Mouse (Mus musculus): Measurements from ENCODE around the gene Cblc. TPM values are rescaled to one million over a fixed set of nuclear protein-coding genes. Genes with fewer than 3 reads are reported as not detected.

Cblc gene
- not detected for total RNA-seq (2021)

DNA sequence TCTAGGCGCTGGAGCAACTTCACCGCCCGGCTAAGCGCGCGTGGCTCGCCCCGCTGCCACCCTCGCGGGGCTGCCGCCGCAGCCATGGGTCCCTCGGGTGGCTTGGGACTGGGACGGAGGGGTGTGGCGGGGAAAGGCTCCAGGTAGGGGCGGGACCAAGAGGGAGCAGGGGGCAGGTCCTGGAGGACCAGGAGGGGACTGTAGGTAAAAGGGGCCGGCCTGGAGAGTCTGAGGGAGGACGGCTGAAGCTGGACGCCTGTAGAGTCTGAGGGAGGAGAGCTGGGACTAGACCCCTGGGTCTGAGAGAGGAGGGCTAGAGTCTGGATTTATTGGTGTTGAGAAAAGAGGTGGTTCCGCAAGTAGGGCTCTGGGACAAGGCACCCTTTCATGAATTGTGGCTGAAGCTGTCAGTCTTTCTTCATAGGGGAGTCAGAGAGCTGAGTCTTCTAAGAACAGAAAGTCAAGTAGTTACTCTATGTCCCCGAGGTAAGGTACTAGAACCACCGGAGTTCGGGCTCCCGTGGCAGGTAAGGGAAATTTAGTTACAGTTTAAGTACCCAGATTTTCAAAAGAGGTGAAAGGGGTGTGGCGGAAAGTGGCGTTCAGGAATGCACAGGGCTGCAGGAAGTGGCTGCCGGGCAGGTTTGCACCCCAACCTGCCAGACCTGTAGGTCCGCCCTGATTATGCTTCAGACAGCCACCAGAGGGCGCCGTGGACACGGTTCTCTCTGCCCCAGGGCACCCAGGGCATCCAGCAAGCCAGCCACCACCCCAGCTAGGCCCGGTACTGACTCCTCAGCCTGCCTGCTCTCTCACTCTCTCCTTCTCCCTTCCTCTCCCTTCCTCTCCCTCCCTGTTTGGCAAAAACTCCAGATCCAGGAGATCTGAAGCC is at the start of gene Cblc:
Gene Cblc, minus strand, starts transcription at position 113 of the 892 bp plus-strand sequence.
- peak; percentile 86 for DNase-seq

GRCm38 (mm10) chr7:19844521-19845171 is 48.0 kb upstream of the Cblc start:
- no peak for DNase-seq

GRCm38 (mm10) chr7:19843561-19843960 is 47.0 kb upstream of the Cblc start:
- peak; percentile 85 for DNase-seq

GRCm38 (mm10) chr7:19842885-19843504 is 46.4 kb upstream of the Cblc start:
- no peak for DNase-seq

- DNase-seq, result no peak
Observed at GRCm38 (mm10) chr7:19841686-19842413, 45.2 kb upstream of the Cblc start.

- no peak for DNase-seq
Observed at GRCm38 (mm10) chr7:19840936-19841335, 44.3 kb upstream of the Cblc start.

DNA sequence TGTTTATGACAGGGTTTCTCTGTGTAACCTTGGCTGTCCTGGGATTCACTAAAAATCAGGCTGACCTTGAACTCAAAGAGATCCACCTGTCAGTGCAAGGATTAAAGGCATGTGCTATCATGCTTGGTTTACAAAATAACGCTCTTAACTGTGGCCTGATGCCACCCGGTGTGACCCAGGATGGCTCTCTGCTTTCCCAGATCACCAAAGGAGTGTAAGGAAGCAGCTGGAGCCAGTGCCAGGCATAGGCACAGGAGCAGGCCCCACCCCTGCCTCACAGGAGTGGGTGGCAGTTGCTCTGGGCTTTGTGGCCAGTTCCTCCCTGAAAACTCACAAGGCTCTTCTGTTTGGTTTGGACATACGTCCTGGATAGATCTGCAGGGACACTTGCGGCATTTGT is 43.8 kb upstream of the Cblc start:
- no peak for DNase-seq

GRCm38 (mm10) chr7:19836843-19837242 is 40.2 kb upstream of the Cblc start:
- no peak for DNase-seq

GRCm38 (mm10) chr7:19834055-19834454 is 37.4 kb upstream of the Cblc start:
- no peak for DNase-seq

DNA sequence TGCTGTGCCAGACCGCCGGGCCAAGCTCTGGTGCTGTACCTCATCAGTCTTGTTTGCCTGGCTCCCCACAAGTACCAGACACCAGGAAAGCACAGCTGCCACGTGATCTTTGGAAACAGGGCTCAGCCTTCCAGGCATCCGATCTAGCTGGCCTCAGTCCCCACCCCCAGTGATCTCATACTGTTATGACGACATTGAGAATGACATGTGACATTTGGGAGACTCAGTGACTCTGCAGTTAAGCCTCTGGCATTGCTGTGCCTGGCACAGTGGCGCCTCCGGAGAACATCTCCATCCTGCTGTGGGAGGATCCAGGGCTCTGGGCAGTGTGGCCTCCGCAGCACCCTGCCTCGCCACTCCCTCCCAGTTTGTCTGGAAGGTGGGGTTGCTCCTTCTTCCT is 35.2 kb upstream of the Cblc start:
- DNase-seq, result peak; percentile 26

- peak; percentile 90 for DNase-seq
Observed at GRCm38 (mm10) chr7:19830682-19831156, 34.1 kb upstream of the Cblc start.

DNA sequence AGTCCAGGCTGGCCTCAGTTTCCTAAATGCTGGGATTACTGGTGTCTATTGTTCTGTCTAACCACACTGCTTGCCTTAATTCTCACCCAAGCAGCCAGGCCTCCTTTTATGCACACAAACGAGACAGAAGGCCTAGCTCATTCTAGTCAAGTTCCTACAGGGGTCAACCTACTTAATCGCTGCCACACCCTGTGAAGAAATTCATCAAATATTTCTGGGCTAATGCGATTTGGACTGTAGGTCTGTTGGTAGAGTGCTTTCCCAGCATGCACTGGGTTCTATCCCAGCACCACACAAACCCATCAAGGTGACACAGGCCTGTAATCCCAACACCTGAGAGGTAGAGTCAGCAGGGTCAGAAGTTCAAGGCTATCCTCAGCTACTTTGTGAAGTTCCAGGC is 33.1 kb upstream of the Cblc start:
- DNase-seq, result no peak

- peak; percentile 26 for DNase-seq
Observed at GRCm38 (mm10) chr7:19826756-19827155, 30.1 kb upstream of the Cblc start.

DNA sequence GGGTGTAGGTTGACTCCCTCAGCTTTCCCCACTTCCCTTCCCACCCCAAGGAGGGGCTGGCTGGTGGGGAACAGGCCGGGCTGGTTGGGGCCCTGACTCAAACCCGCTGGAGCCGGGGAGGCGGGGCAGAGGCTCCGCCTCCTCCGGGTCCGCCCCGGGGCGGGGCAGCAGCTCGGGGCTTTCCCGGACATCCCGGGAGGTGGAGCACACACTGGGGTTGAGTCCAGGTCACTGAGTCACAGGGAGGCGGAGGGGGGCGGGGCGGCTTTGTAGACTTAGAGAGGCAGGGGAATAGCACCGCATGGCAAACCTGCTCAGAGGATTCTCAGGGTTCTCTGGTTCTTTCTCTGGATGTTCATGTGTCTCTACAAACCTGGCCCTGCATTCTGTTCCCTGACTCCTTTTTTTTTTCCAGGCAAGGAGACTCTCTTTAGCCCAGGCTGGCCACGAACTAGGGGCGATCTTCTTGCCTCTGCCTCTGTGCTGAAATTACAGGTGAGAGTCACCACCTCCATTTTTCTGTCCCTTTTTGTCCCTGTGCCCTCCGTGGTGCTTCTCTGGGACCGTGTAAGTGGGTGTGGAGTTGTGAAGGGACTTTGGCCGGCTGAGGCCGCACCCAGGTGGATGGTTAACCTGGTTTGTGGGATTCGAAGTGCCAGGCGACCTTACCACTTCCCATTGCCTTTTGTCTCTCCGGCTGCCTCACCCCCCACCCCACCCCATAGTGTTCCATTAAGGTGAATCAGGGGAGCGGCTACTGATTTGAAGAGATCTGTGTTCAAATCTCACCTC is 27.8 kb upstream of the Cblc start:
- DNase-seq, result peak; percentile 91

GRCm38 (mm10) chr7:19823256-19824181 is 26.9 kb upstream of the Cblc start:
- no peak for DNase-seq

- DNase-seq, result peak; percentile 72
Observed at GRCm38 (mm10) chr7:19822604-19823058, 26.0 kb upstream of the Cblc start, which contains the start of gene Bcl3. Gene Bcl3 (minus strand): TSS chr7:19822770.

DNA sequence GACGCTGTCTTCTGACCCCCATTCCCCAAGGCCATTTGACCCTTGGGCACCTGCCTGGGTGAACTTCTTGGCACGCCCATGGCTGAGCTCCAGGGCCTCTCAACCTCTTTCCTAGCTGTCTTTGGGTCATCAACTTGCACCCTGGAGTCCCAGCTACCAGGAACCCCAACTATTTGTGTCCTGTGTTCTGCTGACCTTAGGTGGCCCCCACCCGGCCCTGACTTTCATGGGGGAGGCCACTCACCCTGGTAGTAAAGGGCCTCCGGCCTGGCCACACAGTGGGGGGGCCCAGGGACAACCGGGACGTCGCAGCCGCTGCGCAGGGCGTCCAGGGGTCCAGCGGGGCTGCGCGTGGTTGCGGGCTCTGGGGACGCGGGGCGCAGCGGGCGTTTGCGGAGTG is 25.6 kb upstream of the Cblc start:
- no peak for DNase-seq

DNA sequence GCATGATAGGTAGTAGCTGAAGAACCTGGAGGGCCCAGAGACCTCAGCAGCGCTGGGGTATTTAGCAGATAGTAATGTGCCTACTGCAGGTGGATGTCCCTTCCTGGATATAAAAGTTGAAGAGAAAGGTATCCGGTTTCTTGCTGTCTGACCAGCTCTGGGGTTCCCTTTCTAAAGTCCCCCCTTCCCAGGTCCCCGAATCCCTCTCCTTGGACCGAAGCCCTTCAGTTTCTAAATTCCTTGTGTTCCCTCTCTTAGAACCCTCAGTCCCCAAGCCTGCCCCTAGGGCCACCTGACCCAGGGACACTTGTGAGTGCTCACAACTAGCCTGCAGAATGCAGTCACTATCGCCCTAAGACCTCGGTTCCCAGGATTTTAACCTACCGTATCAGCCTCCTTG is 25.0 kb upstream of the Cblc start:
- DNase-seq, result no peak

- DNase-seq, result no peak
Observed at GRCm38 (mm10) chr7:19820347-19821048, 23.9 kb upstream of the Cblc start.

- DNase-seq, result no peak
Observed at GRCm38 (mm10) chr7:19818875-19819274, 22.3 kb upstream of the Cblc start.
